Mouse (Mus musculus) embryonic facial prominence, embryonic 13.5 days (tissue): ENCODE results near the gene Tsr1. TPM values are rescaled to one million over a fixed set of nuclear protein-coding genes. Genes with fewer than 3 reads are reported as not detected.
A peak's percentile ranks its signal among the peaks of the same experiment; 100 is the strongest.

Source experiments
- ATAC-seq: fragments of 200-750 bp; cut with Nextera tagmentation; 2 replicates; pipeline ENCODE4 v1.8.0; 2017; ENCODE audit warnings: low read depth; ENCODE audit not compliant: insufficient number of reproducible peaks, insufficient read depth, low FRiP score, low TSS enrichment
- H3K27ac ChIP-seq: fragments of 300-500 bp; sonication (generic); 2 replicates; pipeline ENCODE4 v1.5.1; 2015; ENCODE audit warnings: moderate library complexity, mild to moderate bottlenecking, inconsistent platforms
- H3K27me3 ChIP-seq: fragments of 300-500 bp; sonication (generic); 2 replicates; pipeline ENCODE4 v1.6.1; 2015; ENCODE audit warnings: mild to moderate bottlenecking, inconsistent platforms
- H3K36me3 ChIP-seq: fragments of 300-500 bp; sonication (generic); 2 replicates; pipeline ENCODE4 v1.6.1; 2015; ENCODE audit warnings: mild to moderate bottlenecking, inconsistent platforms
- H3K4me1 ChIP-seq: fragments of 300-500 bp; sonication (generic); 2 replicates; pipeline ENCODE4 v1.6.1; 2015; ENCODE audit warnings: inconsistent platforms
- H3K4me2 ChIP-seq: fragments of 300-500 bp; sonication (generic); 2 replicates; pipeline ENCODE4 v1.6.1; 2015; ENCODE audit warnings: moderate library complexity, mild to moderate bottlenecking, inconsistent platforms
- H3K4me3 ChIP-seq: fragments of 300-500 bp; sonication (generic); 2 replicates; pipeline ENCODE4 v1.5.1; 2015; ENCODE audit warnings: mild to moderate bottlenecking, inconsistent platforms
- H3K9ac ChIP-seq: fragments of 300-500 bp; sonication (generic); 2 replicates; pipeline ENCODE4 v1.6.1; 2015; ENCODE audit warnings: mild to moderate bottlenecking, inconsistent platforms
- H3K9me3 ChIP-seq: fragments of 300-500 bp; sonication (generic); 2 replicates; pipeline ENCODE4 v1.6.1; 2016; ENCODE audit warnings: inconsistent platforms
- WGBS: fragments of 180-500 bp; shearing (Covaris S2); methylation state at CpG from one replicate; pipeline ENCODE4 v1.1.7; 2015; ENCODE audit warnings: mixed read lengths; 5-methylcytosine and 5-hydroxymethylcytosine counted together
- microRNA-seq: library from miRNA; unstranded; fragments of <30 nt; microRNA quantifications from one replicate; pipeline ENCODE4, GENCODE M21; 2016
- polyA plus RNA-seq: library from polyadenylated mRNA; unstranded; fragments of >200 nt; fragmentation: Nextera tagmentation; extraction: Ambion mirVana; gene quantifications from 2 replicates; pipeline ENCODE4 v1.2.1, GENCODE M21; 2015

Tsr1 gene
- polyA plus RNA-seq, 1 experiment from 2014 or later: 42.4 TPM

DNA sequence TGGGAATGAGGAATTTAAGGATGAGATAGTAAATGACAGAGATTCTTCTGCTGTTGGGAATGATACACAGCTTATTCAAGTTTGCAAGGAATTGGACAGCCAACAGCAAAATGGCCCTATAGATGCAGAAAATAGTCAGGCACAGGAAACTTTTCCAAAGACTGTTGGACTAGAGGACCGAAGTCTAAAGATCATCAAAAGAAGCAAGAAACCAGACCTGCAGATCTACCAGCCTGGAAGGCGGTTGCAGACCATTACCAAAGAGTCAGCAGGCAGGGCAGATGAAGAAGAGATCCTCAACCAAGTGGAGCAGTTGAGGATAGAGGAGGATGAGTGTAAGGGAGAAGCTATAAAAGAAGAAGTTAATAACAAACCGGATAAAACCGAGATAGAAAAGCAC, 31.2 kb downstream of the Tsr1 start:
- WGBS: 97% methylated on average over 4 of the region's 4 CpGs
- H3K4me1 ChIP-seq: peaks cover 16% of the 10 kb centered on the region

DNA sequence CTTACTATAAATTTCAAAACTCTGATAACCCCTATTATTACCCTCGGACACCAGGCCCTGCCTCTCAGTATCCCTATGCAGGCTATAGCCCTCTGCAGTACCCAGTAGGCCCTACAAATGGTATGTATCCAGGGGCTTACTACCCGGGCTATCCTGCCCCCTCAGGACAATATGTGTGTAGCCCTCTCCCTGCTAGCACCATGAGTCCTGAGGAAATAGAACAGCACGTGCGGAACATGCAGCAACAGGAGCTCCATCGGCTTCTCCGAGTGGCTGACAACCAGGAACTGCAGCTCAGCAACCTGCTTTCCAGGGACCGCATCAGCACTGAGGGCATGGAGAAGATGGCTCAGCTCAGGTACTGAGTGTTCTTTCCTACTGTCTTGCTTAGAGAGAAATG, 32.5 kb downstream of the Tsr1 start:
- H3K4me1 ChIP-seq: peaks cover 10% of the 10 kb centered on the region
- WGBS: 89% methylated on average over 7 of the region's 7 CpGs
- no peak for ATAC-seq

More for the DNA sequence above, 31.2 kb downstream of the Tsr1 start:
- H3K27ac ChIP-seq: no peak overlapping the region
- no peak for ATAC-seq
- peaks cover 29% of the 10 kb centered on the region for H3K36me3 ChIP-seq
- no peaks in the 10 kb centered on the region for H3K27me3 ChIP-seq
- no peak overlapping the region for H3K9ac ChIP-seq
- H3K4me2 ChIP-seq: no peak overlapping the region
- no peaks in the 10 kb centered on the region for H3K9me3 ChIP-seq
- no peak overlapping the region for H3K4me3 ChIP-seq

DNA sequence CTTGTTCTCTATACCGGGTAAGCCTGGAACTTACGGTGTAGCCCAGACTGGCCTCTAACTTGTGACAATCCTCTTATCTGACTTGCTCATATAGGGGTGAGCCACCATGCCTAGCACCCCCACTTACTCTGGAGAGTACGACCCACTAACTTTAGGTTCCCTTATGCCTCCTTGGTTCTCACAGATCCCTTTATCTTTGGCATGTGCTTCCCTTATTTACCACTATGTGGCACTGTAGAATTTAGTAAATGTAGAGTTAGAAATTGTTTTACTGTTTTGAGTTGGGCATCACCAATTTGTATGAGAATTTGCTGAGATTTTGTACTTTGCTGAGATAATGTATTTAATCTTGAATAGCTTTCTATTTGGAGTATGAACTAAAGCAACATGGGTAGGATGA, 48.5 kb downstream of the Tsr1 start:
- Histone ChIP-seq H3K4me2 (no peak overlapping the region), H3K36me3 (peaks cover 45% of the 10 kb centered on the region), H3K9ac (no peak overlapping the region), H3K9me3 (no peaks in the 10 kb centered on the region), H3K4me1 (no peaks in the 10 kb centered on the region), H3K27ac (no peak overlapping the region), H3K4me3 (no peak overlapping the region), H3K27me3 (no peaks in the 10 kb centered on the region)
- WGBS: 81% methylated on average over 3 of the region's 3 CpGs
- ATAC-seq: 0 out of 2 replicates have a peak, but pooled peaks have one; percentile 52

More for the DNA sequence above, 32.5 kb downstream of the Tsr1 start:
- H3K27ac ChIP-seq: no peak overlapping the region
- no peak overlapping the region for H3K4me2 ChIP-seq
- no peak overlapping the region for H3K4me3 ChIP-seq
- H3K27me3 ChIP-seq: no peaks in the 10 kb centered on the region
- no peaks in the 10 kb centered on the region for H3K9me3 ChIP-seq
- peaks cover 42% of the 10 kb centered on the region for H3K36me3 ChIP-seq
- no peak overlapping the region for H3K9ac ChIP-seq

DNA sequence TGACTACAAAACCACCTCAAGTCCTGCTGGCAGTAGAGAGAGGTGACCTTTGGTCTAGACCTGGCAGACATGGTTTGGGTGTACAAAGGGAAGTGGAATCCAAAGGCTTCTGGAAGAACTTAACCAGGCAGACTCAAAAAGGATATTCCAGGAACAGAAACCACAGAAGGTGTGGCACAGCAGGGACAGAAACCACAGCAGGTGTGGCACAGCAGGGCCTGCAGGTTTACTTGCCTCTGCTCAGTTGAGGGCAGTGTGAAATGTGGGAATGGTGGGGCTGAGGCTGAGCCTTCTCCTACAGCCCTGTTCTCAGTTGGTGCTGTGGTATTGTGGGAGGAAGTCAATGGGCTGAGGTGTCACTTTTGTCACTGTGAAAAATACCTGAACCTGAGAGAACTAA, 57.0 kb downstream of the Tsr1 start:
- H3K27me3 ChIP-seq: no peaks in the 10 kb centered on the region
- no peak overlapping the region for H3K4me2 ChIP-seq
- H3K4me3 ChIP-seq: no peak overlapping the region
- H3K9me3 ChIP-seq: no peaks in the 10 kb centered on the region
- H3K9ac ChIP-seq: no peak overlapping the region
- no peak overlapping the region for H3K27ac ChIP-seq
- peaks cover 28% of the 10 kb centered on the region for H3K36me3 ChIP-seq
- H3K4me1 ChIP-seq: no peaks in the 10 kb centered on the region
- ATAC-seq: no peak

DNA sequence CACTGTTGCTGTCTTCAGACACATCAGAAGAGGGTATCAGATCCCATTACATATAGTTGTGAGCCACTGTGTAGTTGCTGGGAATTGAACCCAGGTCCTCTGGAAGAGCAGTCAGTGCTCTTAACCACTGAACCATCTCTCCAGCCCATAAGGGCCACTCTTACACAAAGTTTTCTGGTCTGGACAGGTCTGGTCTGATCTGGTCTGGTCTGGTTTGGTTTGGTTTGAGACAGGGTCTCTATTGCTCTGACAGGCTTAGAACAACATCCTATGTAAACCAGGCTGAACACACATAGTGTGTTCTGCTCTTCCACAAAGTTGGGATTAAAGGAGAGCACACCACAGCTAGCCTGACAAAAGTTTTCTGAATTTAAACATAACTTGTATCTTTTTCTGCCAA, 58.1 kb downstream of the Tsr1 start:
- Histone ChIP-seq H3K27me3 (no peaks in the 10 kb centered on the region), H3K9me3 (no peaks in the 10 kb centered on the region), H3K9ac (no peak overlapping the region), H3K36me3 (peaks cover 23% of the 10 kb centered on the region), H3K4me1 (no peaks in the 10 kb centered on the region), H3K27ac (no peak overlapping the region), H3K4me3 (no peak overlapping the region), H3K4me2 (no peak overlapping the region)
- no peak for ATAC-seq

DNA sequence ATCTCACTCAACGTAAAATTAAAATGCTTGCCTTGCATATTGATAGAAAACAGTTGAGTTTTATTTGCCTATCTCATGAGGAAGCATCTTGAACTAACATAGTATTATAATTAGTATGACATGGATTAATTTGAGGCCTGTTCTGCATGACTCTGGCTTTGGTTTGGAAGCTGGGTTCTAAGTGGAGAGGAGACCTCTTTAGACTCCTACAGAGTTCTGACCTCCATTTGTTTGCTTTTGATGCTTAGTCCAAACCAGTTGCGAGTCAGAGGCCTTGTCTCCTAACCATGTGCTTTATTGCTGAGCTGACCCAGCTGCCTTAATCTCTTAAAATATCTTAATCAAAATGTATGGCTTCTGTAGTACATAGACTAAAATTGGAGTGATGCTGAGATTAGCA, 59.7 kb downstream of the Tsr1 start:
- Histone ChIP-seq H3K36me3 (peaks cover 19% of the 10 kb centered on the region), H3K4me3 (no peak overlapping the region), H3K9me3 (no peaks in the 10 kb centered on the region), H3K27ac (no peak overlapping the region), H3K4me2 (no peak overlapping the region), H3K9ac (no peak overlapping the region), H3K27me3 (no peaks in the 10 kb centered on the region), H3K4me1 (no peaks in the 10 kb centered on the region)
- no peak for ATAC-seq
- 83% methylated on average over 2 of the region's 2 CpGs for WGBS

Small RNAs within 50 kb of the gene (microRNA-seq; reads per million reads assigned to microRNA genes)
- gene Mir6926: not detected

Other genes with a start within 250 kb of the Tsr1 start
- gene Cluh, start 248.6 kb upstream of the Tsr1 start, polyA plus RNA-seq: 22.5 and 22.7 TPM in 2 replicates
- 54.3 and 55.0 TPM in 2 replicates for gene Pafah1b1, start 173.4 kb upstream of the Tsr1 start, polyA plus RNA-seq
- gene Mettl16, start 127.2 kb upstream of the Tsr1 start, polyA plus RNA-seq: 58.4 and 61.8 TPM in 2 replicates
- 5.7 and 6.0 TPM in 2 replicates for gene Mnt, start 67.2 kb upstream of the Tsr1 start, polyA plus RNA-seq
- gene Sgsm2, start 1.0 kb upstream of the Tsr1 start, polyA plus RNA-seq: 4.6 and 4.7 TPM in 2 replicates
- gene Smg6, start 27.8 kb downstream of the Tsr1 start, polyA plus RNA-seq: 22.4 and 22.5 TPM in 2 replicates
- 29.9 and 30.6 TPM in 2 replicates for gene Srr, start 27.9 kb downstream of the Tsr1 start, polyA plus RNA-seq